Mouse (Mus musculus) hindbrain, embryonic 15.5 days (tissue): Measurements from ENCODE around the gene Pdzd2. TPM values are rescaled to one million over a fixed set of nuclear protein-coding genes. Genes with fewer than 3 reads are reported as not detected.

Source experiments
- ATAC-seq: fragments of 200-750 bp; cut with Nextera tagmentation; 2 replicates; pipeline ENCODE4 v1.8.0; 2017; ENCODE audit warnings: low read depth, moderate number of reproducible peaks, moderate TSS enrichment; ENCODE audit not compliant: low FRiP score
- H3K27ac ChIP-seq: fragments of 300-500 bp; sonication (generic); replicated peaks from 2 replicates; pipeline ENCODE4 v1.5.1; 2015; ENCODE audit warnings: mild to moderate bottlenecking, inconsistent platforms
- H3K27me3 ChIP-seq: fragments of 300-500 bp; sonication (generic); 2 replicates; pipeline ENCODE4 v1.6.1; 2015; ENCODE audit warnings: control low read depth, inconsistent platforms
- H3K36me3 ChIP-seq: fragments of 300-500 bp; sonication (generic); 2 replicates; pipeline ENCODE4 v1.6.1; 2015; ENCODE audit warnings: control low read depth, inconsistent platforms
- H3K4me1 ChIP-seq: fragments of 300-500 bp; sonication (generic); replicated peaks from 2 replicates; pipeline ENCODE4 v1.6.1; 2015; ENCODE audit warnings: control low read depth, inconsistent platforms
- H3K4me2 ChIP-seq: fragments of 300-500 bp; sonication (generic); 2 replicates; pipeline ENCODE4 v1.6.1; 2015; ENCODE audit warnings: moderate library complexity, mild to moderate bottlenecking, inconsistent platforms
- H3K4me3 ChIP-seq: fragments of 300-500 bp; sonication (generic); 2 replicates; pipeline ENCODE4 v1.5.1; 2015; ENCODE audit warnings: mild to moderate bottlenecking, inconsistent platforms
- H3K9ac ChIP-seq: fragments of 300-500 bp; sonication (generic); 2 replicates; pipeline ENCODE4 v1.6.1; 2015; ENCODE audit warnings: inconsistent platforms
- H3K9me3 ChIP-seq: fragments of 300-500 bp; sonication (generic); 2 replicates; pipeline ENCODE4 v1.6.1; 2016; ENCODE audit warnings: control low read depth, inconsistent platforms
- WGBS: fragments of 180-500 bp; shearing (Covaris S2); methylation state at CpG from one replicate; pipeline ENCODE4 v1.1.7; 2015; 5-methylcytosine and 5-hydroxymethylcytosine counted together
- polyA plus RNA-seq: library from polyadenylated mRNA; unstranded; fragments of >200 nt; fragmentation: Nextera tagmentation; extraction: Ambion mirVana; gene quantifications from 2 replicates; pipeline ENCODE4 v1.2.1, GENCODE M21; 2015

Gene Pdzd2
- polyA plus RNA-seq, 1 experiment from 2014 or later = 16.9 TPM

- Histone ChIP-seq H3K9me3 (no peaks in the 10 kb centered on the region), H3K36me3 (no peaks in the 10 kb centered on the region), H3K27me3 (no peaks in the 10 kb centered on the region), H3K4me2 (no peak overlapping the region), H3K9ac (no peak overlapping the region), H3K4me3 (no peak overlapping the region), H3K4me1 (peaks cover 8% of the 10 kb centered on the region), H3K27ac (no peak overlapping the region)
- ATAC-seq = peak; percentile 25; the same call in 1 of the 2 replicates
- 38% methylated on average over 3 of the region's 3 CpGs for WGBS
Measured at GRCm38 (mm10) chr15:12480369-12480768, 259.4 kb downstream of the Pdzd2 start.

GRCm38 (mm10) chr15:12479326-12479725 lies 260.4 kb downstream of the Pdzd2 start:
- H3K27ac ChIP-seq = no peak overlapping the region
- no peak overlapping the region for H3K4me3 ChIP-seq
- H3K36me3 ChIP-seq = no peaks in the 10 kb centered on the region
- peaks cover 8% of the 10 kb centered on the region for H3K4me1 ChIP-seq
- H3K4me2 ChIP-seq = no peak overlapping the region
- H3K27me3 ChIP-seq = no peaks in the 10 kb centered on the region
- WGBS = 64% methylated on average over 5 of the region's 5 CpGs
- no peaks in the 10 kb centered on the region for H3K9me3 ChIP-seq
- no peak for ATAC-seq
- no peak overlapping the region for H3K9ac ChIP-seq

- H3K27ac ChIP-seq = no peak overlapping the region
- H3K9ac ChIP-seq = no peak overlapping the region
- no peaks in the 10 kb centered on the region for H3K9me3 ChIP-seq
- WGBS = 76% methylated on average over 7 of the region's 7 CpGs
- H3K4me3 ChIP-seq = no peak overlapping the region
- ATAC-seq = no peak
- no peaks in the 10 kb centered on the region for H3K27me3 ChIP-seq
- no peak overlapping the region for H3K4me2 ChIP-seq
- H3K4me1 ChIP-seq = no peaks in the 10 kb centered on the region
- no peaks in the 10 kb centered on the region for H3K36me3 ChIP-seq
Measured at GRCm38 (mm10) chr15:12473596-12473995, 266.1 kb downstream of the Pdzd2 start.

GRCm38 (mm10) chr15:12472646-12473045 lies 267.1 kb downstream of the Pdzd2 start:
- no peak for ATAC-seq

GRCm38 (mm10) chr15:12470900-12471838 lies 268.6 kb downstream of the Pdzd2 start:
- Histone ChIP-seq H3K4me1 (no peaks in the 10 kb centered on the region), H3K4me2 (no peak overlapping the region), H3K36me3 (no peaks in the 10 kb centered on the region), H3K27ac (no peak overlapping the region), H3K4me3 (no peak overlapping the region), H3K9ac (no peak overlapping the region), H3K9me3 (no peaks in the 10 kb centered on the region), H3K27me3 (no peaks in the 10 kb centered on the region)
- ATAC-seq = no peak
- WGBS = 55% methylated on average over 15 of the region's 15 CpGs

More at GRCm38 (mm10) chr15:12472646-12473045, 267.1 kb downstream of the Pdzd2 start:
- 91% methylated on average over 4 of the region's 4 CpGs for WGBS
- H3K27me3 ChIP-seq = no peaks in the 10 kb centered on the region
- H3K27ac ChIP-seq = no peak overlapping the region
- no peaks in the 10 kb centered on the region for H3K9me3 ChIP-seq
- H3K36me3 ChIP-seq = no peaks in the 10 kb centered on the region
- H3K4me3 ChIP-seq = no peak overlapping the region
- H3K4me2 ChIP-seq = no peak overlapping the region
- H3K4me1 ChIP-seq = no peaks in the 10 kb centered on the region
- H3K9ac ChIP-seq = no peak overlapping the region

- Histone ChIP-seq H3K36me3 (no peaks in the 10 kb centered on the region), H3K9ac (no peak overlapping the region), H3K4me2 (no peak overlapping the region), H3K27me3 (no peaks in the 10 kb centered on the region), H3K27ac (no peak overlapping the region), H3K4me1 (no peaks in the 10 kb centered on the region), H3K4me3 (no peak overlapping the region), H3K9me3 (no peaks in the 10 kb centered on the region)
- peak; percentile 57; the same call in 1 of the 2 replicates for ATAC-seq
- WGBS = 67% methylated on average over 5 of the region's 5 CpGs
Measured at GRCm38 (mm10) chr15:12468625-12469024, 271.1 kb downstream of the Pdzd2 start.

GRCm38 (mm10) chr15:12465748-12466147 lies 274.0 kb downstream of the Pdzd2 start:
- 83% methylated on average over 8 of the region's 8 CpGs for WGBS
- H3K36me3 ChIP-seq = no peaks in the 10 kb centered on the region
- H3K9me3 ChIP-seq = no peaks in the 10 kb centered on the region
- H3K27me3 ChIP-seq = no peaks in the 10 kb centered on the region
- H3K4me1 ChIP-seq = no peaks in the 10 kb centered on the region
- no peak overlapping the region for H3K4me3 ChIP-seq
- ATAC-seq = no peak
- no peak overlapping the region for H3K9ac ChIP-seq
- no peak overlapping the region for H3K27ac ChIP-seq
- no peak overlapping the region for H3K4me2 ChIP-seq

- WGBS = 62% methylated on average over 7 of the region's 7 CpGs
- no peak overlapping the region for H3K9ac ChIP-seq
- H3K4me1 ChIP-seq = peaks cover 11% of the 10 kb centered on the region
- no peaks in the 10 kb centered on the region for H3K9me3 ChIP-seq
- ATAC-seq = no peak
- H3K27me3 ChIP-seq = no peaks in the 10 kb centered on the region
- no peak overlapping the region for H3K27ac ChIP-seq
- no peak overlapping the region for H3K4me3 ChIP-seq
- H3K4me2 ChIP-seq = no peak overlapping the region
- no peaks in the 10 kb centered on the region for H3K36me3 ChIP-seq
Measured at GRCm38 (mm10) chr15:12456808-12457207, 282.9 kb downstream of the Pdzd2 start.

- H3K9me3 ChIP-seq = no peaks in the 10 kb centered on the region
- no peak overlapping the region for H3K4me3 ChIP-seq
- no peak overlapping the region for H3K9ac ChIP-seq
- no peak for ATAC-seq
- WGBS = 100% methylated on average over 2 of the region's 2 CpGs
- H3K36me3 ChIP-seq = no peaks in the 10 kb centered on the region
- no peak overlapping the region for H3K27ac ChIP-seq
- H3K4me2 ChIP-seq = no peak overlapping the region
- no peaks in the 10 kb centered on the region for H3K27me3 ChIP-seq
- peaks cover 21% of the 10 kb centered on the region for H3K4me1 ChIP-seq
Measured at GRCm38 (mm10) chr15:12453343-12453742, 286.4 kb downstream of the Pdzd2 start.

- no peak overlapping the region for H3K4me2 ChIP-seq
- no peaks in the 10 kb centered on the region for H3K27me3 ChIP-seq
- H3K36me3 ChIP-seq = no peaks in the 10 kb centered on the region
- no peak overlapping the region for H3K27ac ChIP-seq
- 87% methylated on average over 6 of the region's 6 CpGs for WGBS
- H3K9ac ChIP-seq = no peak overlapping the region
- H3K9me3 ChIP-seq = no peaks in the 10 kb centered on the region
- no peak overlapping the region for H3K4me3 ChIP-seq
- peaks cover 21% of the 10 kb centered on the region for H3K4me1 ChIP-seq
- ATAC-seq = no peak
Measured at GRCm38 (mm10) chr15:12452141-12452995, 287.4 kb downstream of the Pdzd2 start.

GRCm38 (mm10) chr15:12451448-12451847 lies 288.3 kb downstream of the Pdzd2 start:
- 63% methylated on average over 4 of the region's 4 CpGs for WGBS
- H3K9ac ChIP-seq = no peak overlapping the region
- no peaks in the 10 kb centered on the region for H3K9me3 ChIP-seq
- no peak overlapping the region for H3K4me2 ChIP-seq
- no peak overlapping the region for H3K4me3 ChIP-seq
- ATAC-seq = no peak
- H3K4me1 ChIP-seq = peaks cover 18% of the 10 kb centered on the region
- no peaks in the 10 kb centered on the region for H3K27me3 ChIP-seq
- H3K27ac ChIP-seq = peak overlapping the region; percentile 51; the same call in 1 of the 2 replicates
- H3K36me3 ChIP-seq = no peaks in the 10 kb centered on the region

- ATAC-seq = no peak
- no peak overlapping the region for H3K9ac ChIP-seq
- H3K4me2 ChIP-seq = no peak overlapping the region
- H3K27me3 ChIP-seq = no peaks in the 10 kb centered on the region
- peaks cover 17% of the 10 kb centered on the region; the same call in 1 of the 2 replicates for H3K4me1 ChIP-seq
- WGBS = 83% methylated on average over 6 of the region's 6 CpGs
- H3K4me3 ChIP-seq = no peak overlapping the region
- no peaks in the 10 kb centered on the region for H3K36me3 ChIP-seq
- no peaks in the 10 kb centered on the region for H3K9me3 ChIP-seq
- H3K27ac ChIP-seq = peak overlapping the region; percentile 51; the same call in 1 of the 2 replicates
Measured at GRCm38 (mm10) chr15:12450790-12451189, 288.9 kb downstream of the Pdzd2 start.
